ENCODE assay signal across 7 mouse cellular contexts in genomic region chrX:12136261-12137101, GRCm38 (mm10). TPM values are rescaled to one million over a fixed set of nuclear protein-coding genes. Genes with fewer than 3 reads are reported as not detected.
DNase-seq lines count a peak whose midpoint lies in the region; ATAC-seq and TF ChIP-seq lines count a peak whose summit lies in the region.

No protein-coding gene starts in this region.

- H3K9me3 ChIP-seq in ES-E14 (ENCODE audit: control insufficient read depth, insufficient read depth, low read depth, low read length) = no peaks in the 10 kb centered on the region
- H3K9me3 ChIP-seq in forebrain, embryonic 12.5 days = no peaks in the 10 kb centered on the region
- H3K9me3 ChIP-seq in hindbrain, embryonic 14.5 days (ENCODE audit: control insufficient read depth, low read length) = no peaks in the 10 kb centered on the region
- H3K9me3 ChIP-seq in liver, embryonic 15.5 days (replicated peaks) = no peaks in the 10 kb centered on the region
- no peaks in the 10 kb centered on the region for H3K9me3 ChIP-seq in neural tube, embryonic 12.5 days

- peaks cover 91% of the 10 kb centered on the region for H3K27me3 ChIP-seq in forebrain, embryonic 12.5 days
- H3K27me3 ChIP-seq in hindbrain, embryonic 14.5 days (ENCODE audit: control insufficient read depth, insufficient read depth, low read length) = peaks cover 85% of the 10 kb centered on the region
- H3K27me3 ChIP-seq in liver, embryonic 15.5 days = peaks cover 100% of the 10 kb centered on the region
- peaks cover 62% of the 10 kb centered on the region for H3K27me3 ChIP-seq in neural tube, embryonic 12.5 days (replicated peaks)

- no peak for ATAC-seq in forebrain, embryonic 12.5 days (ENCODE audit: low FRiP score)
- peak; percentile 5 for ATAC-seq in hindbrain, embryonic 14.5 days (ENCODE audit: low FRiP score)
- ATAC-seq in liver, embryonic 15.5 days (ENCODE audit: insufficient read depth) = 0 out of 2 replicates have a peak, but pooled peaks have one; percentile 14
- ATAC-seq in neural tube, embryonic 12.5 days (ENCODE audit: low FRiP score, low read depth) = peak; percentile 10; the same call in 1 of the 2 replicates

- H3K27ac ChIP-seq in ES-E14 (ENCODE audit: insufficient read depth, low read depth, low read length, poor library complexity, severe bottlenecking) = no peak overlapping the region
- H3K27ac ChIP-seq in forebrain, embryonic 12.5 days = peak overlapping the region; percentile 90
- H3K27ac ChIP-seq in hindbrain, embryonic 14.5 days = peak overlapping the region; percentile 90
- H3K27ac ChIP-seq in liver, embryonic 15.5 days (replicated peaks) = 0 out of 2 replicates have a peak overlapping the region, but pooled peaks have one; percentile 24
- peak overlapping the region; percentile 50 for H3K27ac ChIP-seq in neural tube, embryonic 12.5 days

- peaks cover 0 to 4% of the 10 kb centered on the region in 2 experiments; a peak in 2 of 4 replicates for H3K4me1 ChIP-seq in ES-E14 (ENCODE audit: control insufficient read depth in 2 of 2, insufficient read depth in 2 of 2, low read length in 2 of 2, poor library complexity in 1 of 2)
- H3K4me1 ChIP-seq in forebrain, embryonic 12.5 days = peaks cover 47% of the 10 kb centered on the region
- H3K4me1 ChIP-seq in hindbrain, embryonic 14.5 days (replicated peaks; ENCODE audit: control insufficient read depth, insufficient read depth, low read length) = peaks cover 32% of the 10 kb centered on the region
- H3K4me1 ChIP-seq in liver, embryonic 15.5 days (replicated peaks) = no peaks in the 10 kb centered on the region
- H3K4me1 ChIP-seq in neural tube, embryonic 12.5 days = peaks cover 42% of the 10 kb centered on the region

- WGBS in forebrain, embryonic 12.5 days = 2% methylated on average over 49 of the region's 50 CpGs
- WGBS in hindbrain, embryonic 14.5 days = 4% methylated on average over 46 of the region's 50 CpGs
- WGBS in liver, embryonic 15.5 days (ENCODE audit: insufficient replicate concordance) = under 1% methylated on average over 50 of the region's 50 CpGs
- whole genome bisulfite sequencing in neural tube, embryonic 12.5 days = 2% methylated on average over 50 of the region's 50 CpGs

- H3K4me3 ChIP-seq in ES-E14 (ENCODE audit: insufficient read depth in 1 of 2, low read depth in 1 of 2, low read length in 2 of 2, poor library complexity in 1 of 2, severe bottlenecking in 1 of 2) = peak overlapping the region; percentile 42 to 43; a peak in 3 of 4 replicates
- peak overlapping the region; percentile 37 for H3K4me3 ChIP-seq in forebrain, embryonic 12.5 days (replicated peaks)
- peak overlapping the region; percentile 38 for H3K4me3 ChIP-seq in hindbrain, embryonic 14.5 days (replicated peaks; ENCODE audit: low read length)
- peak overlapping the region; percentile 40 for H3K4me3 ChIP-seq in liver, embryonic 15.5 days (replicated peaks)
- H3K4me3 ChIP-seq in neural tube, embryonic 12.5 days = peak overlapping the region; percentile 29

- no peaks in the 10 kb centered on the region for H3K36me3 ChIP-seq in ES-E14 (ENCODE audit: control insufficient read depth, insufficient read depth, low read length, poor library complexity, severe bottlenecking)
- H3K36me3 ChIP-seq in forebrain, embryonic 12.5 days (replicated peaks) = no peaks in the 10 kb centered on the region
- no peaks in the 10 kb centered on the region for H3K36me3 ChIP-seq in hindbrain, embryonic 14.5 days (replicated peaks; ENCODE audit: control insufficient read depth, insufficient read depth)
- H3K36me3 ChIP-seq in liver, embryonic 15.5 days (replicated peaks) = no peaks in the 10 kb centered on the region
- no peaks in the 10 kb centered on the region for H3K36me3 ChIP-seq in neural tube, embryonic 12.5 days

- no peak overlapping the region for H3K9ac ChIP-seq in ES-E14 (ENCODE audit: insufficient read depth, low read depth, low read length, poor library complexity, severe bottlenecking)
- peak overlapping the region; percentile 48; the same call in 1 of the 2 replicates for H3K9ac ChIP-seq in forebrain, embryonic 12.5 days
- peak overlapping the region; percentile 73 for H3K9ac ChIP-seq in hindbrain, embryonic 14.5 days
- no peak overlapping the region for H3K9ac ChIP-seq in liver, embryonic 15.5 days
- peak overlapping the region; percentile 53 for H3K9ac ChIP-seq in neural tube, embryonic 12.5 days

- peak overlapping the region; percentile 69 for H3K4me2 ChIP-seq in forebrain, embryonic 12.5 days
- peak overlapping the region; percentile 60 for H3K4me2 ChIP-seq in hindbrain, embryonic 14.5 days (replicated peaks)
- peak overlapping the region; percentile 60 for H3K4me2 ChIP-seq in liver, embryonic 15.5 days
- H3K4me2 ChIP-seq in neural tube, embryonic 12.5 days (replicated peaks) = peak overlapping the region; percentile 66

- peak; percentile 37 for DNase-seq in A20 (ENCODE audit: low read depth, low spot score)
- no peak for DNase-seq in ES-E14 (ENCODE audit: low read depth, low spot score)
- no peak for DNase-seq in hindbrain, embryonic 14.5 days (ENCODE audit: low spot score)
- DNase-seq in urinary bladder, adult 18-20 months (ENCODE audit: low spot score in 2 of 2) = no peak

- in situ Hi-C loops in ES-E14 (cut with MboI; ENCODE audit: low sequenced_read_pairs in 2 of 2, unreplicated experiment in 2 of 2) = loop anchor here (5.0 to 10.0 kb wide), 2 partner anchors 52 to 134 kb away; no protein-coding TSS in a partner anchor

TF ChIP-seq in ES-E14, 5 proteins besides CTCF, POLR2A, EP300 and RAD21:
- TF ChIP-seq CHD2 (IDR thresholded peaks at IDR 0.05; ENCODE audit: low read depth, low read length) (no peak), ZNF384 (IDR thresholded peaks at IDR 0.05; ENCODE audit: low read depth, low read length) (no peak), ZC3H11A (IDR thresholded peaks at IDR 0.05; ENCODE audit: borderline replicate concordance, low read depth, low read length) (no peak), MAFK (IDR thresholded peaks at IDR 0.05; ENCODE audit: insufficient read depth, low read depth, low read length) (no peak), HCFC1 (IDR thresholded peaks at IDR 0.05; ENCODE audit: borderline replicate concordance, insufficient read depth, low read length) (no peak)
TF ChIP-seq in ES-E14: peak in this region for 0.

RNA-seq across cellular contexts. Expression of gene Bcor, which starts 23.7 kb away (rescaled TPM):
- 32.9 and 33.5 TPM in 2 replicates for total RNA-seq in ES-E14 (2012; rRNA removed)
- polyA plus RNA-seq in forebrain, embryonic 12.5 days (2016; fragmentation: Nextera tagmentation; extraction: Ambion mirVana) = 23.1 and 23.5 TPM in 2 replicates
- 16.1 and 17.5 TPM in 2 replicates for polyA plus RNA-seq in hindbrain, embryonic 14.5 days (2014; fragmentation: Nextera tagmentation; extraction: Ambion mirVana)
- polyA plus RNA-seq in liver, embryonic 15.5 days (2015; fragmentation: Nextera tagmentation; extraction: Ambion mirVana) = 4.3 and 4.5 TPM in 2 replicates
- 23.0 and 23.2 TPM in 2 replicates for polyA plus RNA-seq in neural tube, embryonic 12.5 days (2016; fragmentation: Nextera tagmentation; extraction: Ambion mirVana)

Comparison
In these comparisons a context has a peak if more than half of its experiments do, and no peak if none do; other contexts are left out.
1. H3K9ac ChIP-seq: peak in forebrain, embryonic 12.5 days (single experiment), hindbrain, embryonic 14.5 days (single experiment) and neural tube, embryonic 12.5 days (single experiment); none in ES-E14 (single experiment) and liver, embryonic 15.5 days (single experiment).
2. Peak in every context shown above with its lines, with median percentiles within 50 percentile points of each other: H3K4me3 ChIP-seq and H3K4me2 ChIP-seq.